Mouse (Mus musculus): Measurements from ENCODE around the gene Chil6.

Chil6 gene

DNA sequence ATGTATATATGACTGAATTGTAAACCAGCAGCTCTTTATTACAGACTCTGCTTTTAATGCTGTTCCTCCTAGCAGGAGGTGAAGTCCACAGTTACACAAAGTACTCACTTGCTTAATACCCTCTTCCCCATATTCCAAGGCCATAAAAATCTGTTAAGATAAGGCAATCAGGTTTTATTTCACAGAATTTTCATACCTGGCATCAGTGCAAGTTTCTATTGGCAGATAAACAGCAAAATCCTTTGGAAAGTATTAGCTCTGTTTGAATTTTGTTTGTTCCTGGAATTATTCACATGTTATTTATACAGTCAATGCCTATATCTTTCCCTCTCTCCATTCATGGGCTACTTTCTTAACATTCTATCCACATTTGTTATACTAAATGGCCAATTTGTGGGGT, at the start of gene Chil6:
Gene Chil6, minus strand, starts transcription at position 101 of the 400 bp plus-strand sequence.
- no peak for DNase-seq

DNA sequence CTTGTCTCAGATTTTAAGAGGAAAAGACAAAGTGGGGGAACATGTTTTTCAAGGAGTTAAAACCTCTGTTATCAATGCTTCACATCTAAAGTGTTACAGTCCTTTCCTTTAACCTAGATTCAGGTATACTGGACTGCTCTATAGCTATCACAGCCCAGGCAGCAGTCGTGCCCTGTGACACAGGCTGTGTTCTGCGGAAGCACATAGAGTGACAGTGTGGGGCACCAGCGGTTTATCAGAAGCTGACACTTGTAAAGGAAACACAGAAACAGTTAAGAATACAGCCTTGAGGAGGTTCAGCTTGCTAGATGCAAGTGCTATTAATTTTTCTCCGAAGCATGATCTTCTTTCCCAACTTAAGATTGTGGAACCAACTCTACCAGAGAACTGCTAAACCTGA, 46.6 kb upstream of the Chil6 start:
- no peak for DNase-seq

DNA sequence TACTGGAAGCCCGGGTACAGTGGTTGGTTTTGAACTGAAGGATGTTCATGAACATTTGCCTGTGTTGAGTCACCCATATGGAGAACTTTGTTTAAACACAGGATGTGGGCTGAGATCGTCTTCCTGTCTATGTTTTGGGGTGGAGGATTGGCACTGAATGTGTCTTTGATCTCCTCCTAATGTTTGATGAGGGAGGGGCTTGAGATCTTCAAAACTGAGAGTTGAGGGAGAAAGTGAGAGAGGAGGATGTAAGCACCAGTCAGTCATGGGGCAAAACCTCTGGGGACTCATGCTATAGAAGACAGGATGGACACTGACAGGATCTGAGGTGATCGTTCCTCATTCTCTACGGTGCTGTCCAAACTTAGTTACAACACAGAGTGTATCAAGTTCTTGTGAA, 43.6 kb upstream of the Chil6 start:
- no peak for DNase-seq

DNA sequence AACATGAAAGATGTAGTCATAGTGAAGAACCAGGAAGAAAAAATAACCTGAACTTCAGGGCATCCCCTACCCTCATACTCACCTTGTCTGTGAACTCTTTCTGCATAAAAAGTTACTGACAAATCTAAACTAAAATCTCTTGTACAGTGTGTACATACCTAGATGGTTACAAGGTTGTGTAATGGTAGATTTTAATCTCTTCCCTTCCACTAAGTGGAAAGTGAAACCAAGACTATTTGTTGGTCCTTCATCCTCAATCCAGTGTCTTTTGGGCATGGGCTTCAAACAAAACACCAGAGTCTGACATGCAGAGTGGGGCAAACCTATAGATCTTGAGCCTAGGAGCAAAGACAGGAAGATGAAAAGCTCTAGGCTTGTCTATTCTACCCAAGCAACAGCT, 43.0 kb upstream of the Chil6 start:
- DNase-seq: no peak

DNA sequence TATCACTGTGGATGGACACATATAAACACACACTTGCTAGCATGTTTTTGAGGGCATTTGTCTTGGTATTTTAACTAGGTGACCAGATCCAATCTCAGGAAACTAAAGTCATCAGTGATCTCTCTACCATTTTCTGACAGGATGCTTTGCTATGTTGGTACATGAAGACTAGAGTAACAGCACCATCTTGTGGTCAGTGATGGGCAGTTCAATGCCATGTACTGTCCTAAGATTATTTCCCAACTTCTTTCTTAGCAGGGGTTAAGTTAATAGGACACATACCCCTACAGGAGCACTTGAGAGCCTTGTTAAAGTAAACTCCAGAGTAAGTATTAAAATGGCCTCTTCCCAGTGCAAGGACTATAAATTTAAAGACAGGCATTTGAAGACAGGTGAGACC, 42.6 kb upstream of the Chil6 start:
- DNase-seq: peak; percentile 25 to 50

Data from kidney, postnatal 4 days (tissue).